Mouse (Mus musculus): ENCODE data around the gene Fbxo2. TPM values are rescaled to one million over a fixed set of nuclear protein-coding genes. Genes with fewer than 3 reads are reported as not detected.
"Not testable (repeated sequence)": the region's sequence is repeated elsewhere in the genome, so short reads cannot be mapped to it uniquely, and the experiment has no call there.

The Fbxo2 gene
- polyA plus RNA-seq, 2 experiments, result 0.04 to 0.08 TPM

DNA sequence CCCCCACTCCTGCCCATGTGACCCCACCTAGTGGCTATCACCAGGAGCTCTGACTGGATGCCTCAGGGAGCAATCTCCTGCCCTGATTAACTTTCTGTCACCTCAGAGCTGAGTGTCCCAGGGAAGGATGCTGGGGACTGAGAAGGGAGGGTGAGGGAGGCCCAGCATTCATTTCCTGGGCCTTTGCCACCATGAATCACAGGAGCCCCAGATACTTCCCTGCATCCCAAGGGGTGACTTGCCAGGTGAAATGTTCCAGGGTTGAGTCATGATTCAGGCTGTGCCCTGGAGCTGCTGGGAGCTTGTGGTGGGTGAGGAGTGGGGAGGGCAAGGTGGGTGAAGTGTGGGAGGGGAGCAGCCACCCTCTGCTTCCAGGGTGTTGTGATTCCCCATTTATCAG, 17.3 kb downstream of the Fbxo2 start:
- H3K9me3 ChIP-seq (ENCODE audit: control insufficient read depth, low read length), result no peaks in the 10 kb centered on the region
- H3K27me3 ChIP-seq (ENCODE audit: control insufficient read depth, insufficient read depth, low read length), result peaks cover 38% of the 10 kb centered on the region
- no peak overlapping the region for H3K27ac ChIP-seq
- no peaks in the 10 kb centered on the region for H3K36me3 ChIP-seq (replicated peaks; ENCODE audit: control insufficient read depth, insufficient read depth, low read depth)
- TF ChIP-seq EP300 (IDR thresholded peaks at IDR 0.05; ENCODE audit: low read depth) (no peak), CTCF (IDR thresholded peaks at IDR 0.05; ENCODE audit: low read depth) (no peak)
- no peak overlapping the region for H3K9ac ChIP-seq (replicated peaks)
- no peak overlapping the region for H3K4me2 ChIP-seq (ENCODE audit: low read depth)
- ATAC-seq (ENCODE audit: insufficient read depth), result no peak
- DNase-seq (ENCODE audit: low read depth in 3 of 3, low spot score in 3 of 3), result no peak
- no peak overlapping the region for H3K4me3 ChIP-seq (ENCODE audit: insufficient read depth in 1 of 2, low read depth in 2 of 2, low read length in 2 of 2)
- H3K4me1 ChIP-seq (replicated peaks; ENCODE audit: control insufficient read depth in 2 of 2, insufficient read depth in 2 of 2, low read length in 1 of 2), result no peaks in the 10 kb centered on the region

DNA sequence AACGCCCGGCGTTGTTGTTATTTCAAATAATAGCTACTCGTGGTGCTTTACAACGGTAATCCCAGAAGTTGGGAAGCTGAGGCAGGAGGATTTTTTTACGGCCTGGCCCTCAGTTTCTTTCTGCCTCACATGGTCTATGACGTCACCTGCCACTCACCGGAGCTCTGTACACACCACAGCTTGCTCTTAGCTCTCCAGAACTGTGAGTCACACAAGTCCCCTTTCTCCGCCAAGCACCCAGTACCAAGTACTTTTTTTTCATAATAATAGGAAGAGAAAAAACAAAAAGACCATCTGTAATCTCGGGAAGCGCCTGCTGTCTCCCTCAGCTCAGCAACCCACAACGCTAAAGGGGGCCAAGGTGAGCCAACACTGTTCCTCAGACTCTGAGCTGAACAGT, 21.1 kb downstream of the Fbxo2 start:
- Histone ChIP-seq H3K9ac (replicated peaks) (no peak overlapping the region), H3K27me3 (ENCODE audit: control insufficient read depth, insufficient read depth, low read length) (peaks cover 4% of the 10 kb centered on the region), H3K36me3 (replicated peaks; ENCODE audit: control insufficient read depth, insufficient read depth, low read depth) (no peaks in the 10 kb centered on the region), H3K9me3 (ENCODE audit: control insufficient read depth, low read length) (no peaks in the 10 kb centered on the region), H3K27ac (no peak overlapping the region), H3K4me1 (replicated peaks; ENCODE audit: control insufficient read depth in 2 of 2, insufficient read depth in 2 of 2, low read length in 1 of 2) (no peaks in the 10 kb centered on the region), H3K4me2 (ENCODE audit: low read depth) (no peak overlapping the region), H3K4me3 (ENCODE audit: insufficient read depth in 1 of 2, low read depth in 2 of 2, low read length in 2 of 2) (no peak overlapping the region)
- 70% methylated on average over 12 of the region's 12 CpGs for WGBS (ENCODE audit: insufficient replicate concordance)
- DNase-seq (ENCODE audit: low read depth in 3 of 3, low spot score in 3 of 3) (no peak), ATAC-seq (ENCODE audit: insufficient read depth) (no peak)
- no peak for TF ChIP-seq CTCF (IDR thresholded peaks at IDR 0.05; ENCODE audit: low read depth)
- no peak for TF ChIP-seq EP300 (IDR thresholded peaks at IDR 0.05; ENCODE audit: low read depth)

DNA sequence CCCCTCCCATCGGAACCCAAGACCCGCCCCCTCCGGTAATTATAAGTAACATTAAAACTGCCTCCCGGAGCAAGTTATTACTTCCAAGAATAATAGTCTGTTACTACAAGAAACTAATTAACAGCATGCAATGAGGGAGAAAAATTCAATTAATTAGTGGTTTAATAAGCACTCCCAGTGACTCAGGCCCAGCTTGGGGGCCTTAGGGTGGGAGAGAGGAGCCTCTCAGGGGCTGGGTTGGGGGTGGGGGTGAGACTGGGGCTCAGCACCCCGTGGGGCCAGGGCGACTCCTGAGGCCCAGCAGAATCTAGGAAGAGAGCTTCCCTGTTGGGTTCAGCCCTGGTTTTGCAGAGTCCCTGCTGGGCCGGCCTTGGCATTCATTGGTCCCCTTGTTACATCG, 21.9 kb downstream of the Fbxo2 start:
- no peak for ATAC-seq (ENCODE audit: insufficient read depth)
- no peaks in the 10 kb centered on the region for H3K36me3 ChIP-seq (replicated peaks; ENCODE audit: control insufficient read depth, insufficient read depth, low read depth)
- H3K9me3 ChIP-seq (ENCODE audit: control insufficient read depth, low read length), result no peaks in the 10 kb centered on the region
- H3K4me1 ChIP-seq (replicated peaks; ENCODE audit: control insufficient read depth in 2 of 2, insufficient read depth in 2 of 2, low read length in 1 of 2), result no peaks in the 10 kb centered on the region
- no peak overlapping the region for H3K4me3 ChIP-seq (ENCODE audit: insufficient read depth in 1 of 2, low read depth in 2 of 2, low read length in 2 of 2)
- WGBS (ENCODE audit: insufficient replicate concordance), result 32% methylated on average over 8 of the region's 8 CpGs
- H3K27ac ChIP-seq, result no peak overlapping the region
- no peak for DNase-seq (ENCODE audit: low read depth in 3 of 3, low spot score in 3 of 3)
- H3K9ac ChIP-seq (replicated peaks), result no peak overlapping the region
- TF ChIP-seq EP300 (IDR thresholded peaks at IDR 0.05; ENCODE audit: low read depth) (no peak), CTCF (IDR thresholded peaks at IDR 0.05; ENCODE audit: low read depth) (no peak)
- H3K4me2 ChIP-seq (ENCODE audit: low read depth), result no peak overlapping the region
- 0 out of 2 replicates have a peak, but pooled peaks cover 4% of the 10 kb centered on the region for H3K27me3 ChIP-seq (ENCODE audit: control insufficient read depth, insufficient read depth, low read length)

DNA sequence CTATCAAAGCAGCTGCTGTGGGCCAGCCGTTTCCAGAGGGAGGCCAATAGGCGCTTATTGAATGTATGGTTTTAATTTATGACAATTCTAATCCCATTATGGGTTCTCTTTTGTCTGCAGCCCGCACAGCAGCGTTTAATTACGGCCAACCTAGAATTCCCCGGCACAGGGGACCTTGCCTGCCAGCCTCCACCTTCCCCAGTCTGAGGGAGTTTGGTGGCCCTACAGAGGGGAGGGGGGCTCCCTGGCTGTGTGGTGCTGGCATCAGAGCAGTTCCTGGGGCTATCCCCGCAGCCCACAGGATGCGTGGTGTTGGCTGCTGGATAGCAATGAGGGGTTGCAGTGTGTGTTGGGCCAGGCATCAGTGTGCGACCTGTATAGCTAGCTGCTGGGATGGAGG, 24.1 kb downstream of the Fbxo2 start:
- H3K27ac ChIP-seq, result no peak overlapping the region
- ATAC-seq (ENCODE audit: insufficient read depth), result no peak
- no peaks in the 10 kb centered on the region for H3K36me3 ChIP-seq (replicated peaks; ENCODE audit: control insufficient read depth, insufficient read depth, low read depth)
- no peak overlapping the region for H3K4me2 ChIP-seq (ENCODE audit: low read depth)
- no peaks in the 10 kb centered on the region for H3K9me3 ChIP-seq (ENCODE audit: control insufficient read depth, low read length)
- no peak overlapping the region for H3K9ac ChIP-seq (replicated peaks)
- TF ChIP-seq CTCF (IDR thresholded peaks at IDR 0.05; ENCODE audit: low read depth), result no peak
- TF ChIP-seq EP300 (IDR thresholded peaks at IDR 0.05; ENCODE audit: low read depth), result no peak
- peaks cover under 1 to 6% of the 10 kb centered on the region in 2 experiments; a peak in 3 of 4 replicates for H3K4me1 ChIP-seq (replicated peaks; ENCODE audit: control insufficient read depth in 2 of 2, insufficient read depth in 2 of 2, low read length in 1 of 2)
- H3K27me3 ChIP-seq (ENCODE audit: control insufficient read depth, insufficient read depth, low read length), result 0 out of 2 replicates have a peak, but pooled peaks cover 4% of the 10 kb centered on the region
- no peak overlapping the region for H3K4me3 ChIP-seq (ENCODE audit: insufficient read depth in 1 of 2, low read depth in 2 of 2, low read length in 2 of 2)
- no peak for DNase-seq (ENCODE audit: low read depth in 3 of 3, low spot score in 3 of 3)
- 57% methylated on average over 9 of the region's 9 CpGs for WGBS (ENCODE audit: insufficient replicate concordance)

DNA sequence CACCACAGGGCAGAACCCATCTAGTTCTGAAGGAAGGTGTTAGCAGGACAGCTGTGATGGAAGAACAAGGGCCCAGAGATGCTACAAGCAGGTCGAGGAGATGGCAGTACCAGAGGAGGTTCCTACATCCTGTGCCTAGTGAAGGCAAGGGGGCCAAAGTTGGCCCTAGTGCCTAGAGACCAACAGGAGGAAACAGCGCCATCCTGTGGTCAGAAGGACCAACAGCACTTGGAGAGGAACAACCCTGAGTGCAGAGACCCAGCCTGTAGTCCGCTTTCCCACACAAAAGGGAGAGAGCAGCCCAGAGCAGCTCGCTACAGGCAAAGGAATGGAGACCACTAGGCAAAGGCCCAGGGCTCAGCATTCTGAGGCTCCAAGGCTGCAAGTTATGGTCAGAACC, 25.4 kb downstream of the Fbxo2 start:
- Histone ChIP-seq H3K36me3 (replicated peaks; ENCODE audit: control insufficient read depth, insufficient read depth, low read depth) (no peaks in the 10 kb centered on the region), H3K9me3 (ENCODE audit: control insufficient read depth, low read length) (no peaks in the 10 kb centered on the region), H3K4me1 (replicated peaks; ENCODE audit: control insufficient read depth in 2 of 2, insufficient read depth in 2 of 2, low read length in 1 of 2) (peaks cover 6 to 11% of the 10 kb centered on the region in 2 experiments; a peak in 3 of 4 replicates), H3K9ac (replicated peaks) (no peak overlapping the region), H3K4me3 (ENCODE audit: insufficient read depth in 1 of 2, low read depth in 2 of 2, low read length in 2 of 2) (no peak overlapping the region), H3K27me3 (ENCODE audit: control insufficient read depth, insufficient read depth, low read length) (0 out of 2 replicates have a peak, but pooled peaks cover 4% of the 10 kb centered on the region), H3K27ac (no peak overlapping the region), H3K4me2 (ENCODE audit: low read depth) (no peak overlapping the region)
- ATAC-seq (ENCODE audit: insufficient read depth) (no peak), DNase-seq (ENCODE audit: low read depth in 3 of 3, low spot score in 3 of 3) (no peak)
- 47% methylated on average over 4 of the region's 4 CpGs for whole genome bisulfite sequencing (ENCODE audit: insufficient replicate concordance)
- no peak for TF ChIP-seq EP300 (IDR thresholded peaks at IDR 0.05; ENCODE audit: low read depth)
- peak; percentile 59 for TF ChIP-seq CTCF (IDR thresholded peaks at IDR 0.05; ENCODE audit: low read depth)

DNA sequence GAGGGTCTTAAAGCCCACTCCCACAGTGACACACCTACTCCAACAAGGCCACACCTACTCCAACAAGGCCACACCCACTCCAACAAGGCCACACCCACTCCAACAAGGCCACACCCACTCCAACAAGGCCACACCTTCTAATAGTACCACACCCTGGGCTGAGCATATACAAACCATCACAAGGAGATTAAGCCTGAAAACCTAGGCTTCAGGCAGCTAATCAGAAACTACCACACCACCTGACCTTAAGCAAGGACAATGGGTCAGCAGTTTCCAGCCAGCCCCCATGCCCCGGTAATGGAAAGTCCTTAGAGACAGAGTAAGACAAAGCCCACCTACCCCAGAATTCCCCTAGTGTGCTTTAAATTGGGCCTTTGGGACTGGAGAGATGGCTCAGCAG, 28.3 kb downstream of the Fbxo2 start:
- H3K27ac ChIP-seq; H3K4me3 ChIP-seq (ENCODE audit: insufficient read depth in 1 of 2, low read depth in 2 of 2, low read length in 2 of 2); H3K27me3 ChIP-seq (ENCODE audit: control insufficient read depth, insufficient read depth, low read length); H3K9ac ChIP-seq (replicated peaks); H3K9me3 ChIP-seq (ENCODE audit: control insufficient read depth, low read length); H3K36me3 ChIP-seq (replicated peaks; ENCODE audit: control insufficient read depth, insufficient read depth, low read depth); H3K4me2 ChIP-seq (ENCODE audit: low read depth): not testable (repeated sequence)
- WGBS (ENCODE audit: insufficient replicate concordance), result 63% methylated on average over 1 of the region's 1 CpGs
- DNase-seq (ENCODE audit: low read depth in 3 of 3, low spot score in 3 of 3) (peak in 1 of 3 experiments; percentile 20), ATAC-seq (ENCODE audit: insufficient read depth) (peak; percentile 61)
- peaks cover 6 to 11% of the 10 kb centered on the region in 2 experiments; a peak in 3 of 4 replicates for H3K4me1 ChIP-seq (replicated peaks; ENCODE audit: control insufficient read depth in 2 of 2, insufficient read depth in 2 of 2, low read length in 1 of 2)

Data from liver, embryonic 14.5 days (tissue).